Mouse (Mus musculus): ENCODE results near the gene Pigx. TPM values are rescaled to one million over a fixed set of nuclear protein-coding genes. Genes with fewer than 3 reads are reported as not detected.
A peak's percentile ranks its signal among the peaks of the same experiment; 100 is the strongest.

The Pigx gene
- total RNA-seq, 2 experiments from 2014 or later, result 4.7 to 24.7 TPM

- ATAC-seq (replicated peaks; ENCODE audit: low FRiP score, poor library complexity, severe bottlenecking), result no peak
These were observed 30.9 kb downstream of the Pigx start for GRCm38 (mm10) chr16:32068389-32069300.

GRCm38 (mm10) chr16:32066899-32067298 lies 32.6 kb downstream of the Pigx start:
- ATAC-seq (replicated peaks; ENCODE audit: low FRiP score, poor library complexity, severe bottlenecking), result 0 out of 2 replicates have a peak, but pooled peaks have one; percentile 52

GRCm38 (mm10) chr16:32063900-32064299 lies 35.6 kb downstream of the Pigx start:
- ATAC-seq (replicated peaks; ENCODE audit: low FRiP score, poor library complexity, severe bottlenecking), result no peak

GRCm38 (mm10) chr16:32062226-32062625 lies 37.3 kb downstream of the Pigx start:
- no peak for ATAC-seq (replicated peaks; ENCODE audit: low FRiP score, poor library complexity, severe bottlenecking)

GRCm38 (mm10) chr16:32059840-32060523 lies 39.6 kb downstream of the Pigx start:
- no peak; the same call in 1 of the 2 replicates for ATAC-seq (replicated peaks; ENCODE audit: low FRiP score, poor library complexity, severe bottlenecking)

- no peak for ATAC-seq (replicated peaks; ENCODE audit: low FRiP score, poor library complexity, severe bottlenecking)
These were observed 40.7 kb downstream of the Pigx start for GRCm38 (mm10) chr16:32058817-32059216.

GRCm38 (mm10) chr16:32042367-32042766 lies 57.2 kb downstream of the Pigx start:
- ATAC-seq (replicated peaks; ENCODE audit: low FRiP score, poor library complexity, severe bottlenecking), result no peak

Other genes starting within 250 kb of the Pigx start
- not detected in 2 replicates for gene Meltf, start 220.9 kb downstream of the Pigx start, total RNA-seq (2015; ENCODE audit: low replicate concordance)
- gene Meltf, start 220.9 kb downstream of the Pigx start, total RNA-seq (2017; ENCODE audit: low replicate concordance), result not detected in 2 replicates
- gene Pigz, start 165.9 kb downstream of the Pigx start, total RNA-seq (2015; ENCODE audit: low replicate concordance), result 3.2 TPM in 1 of 2 replicates, not detected in the other
- 0.15 and 0.39 TPM in 2 replicates for gene Pigz, start 165.9 kb downstream of the Pigx start, total RNA-seq (2017; ENCODE audit: low replicate concordance)
- 10.5 and 11.9 TPM in 2 replicates for gene 0610012G03Rik, start 151.2 kb downstream of the Pigx start, total RNA-seq (2015; ENCODE audit: low replicate concordance)
- gene 0610012G03Rik, start 151.2 kb downstream of the Pigx start, total RNA-seq (2017; ENCODE audit: low replicate concordance), result 2.1 TPM in 1 of 2 replicates, not detected in the other
- 7.9 and 9.2 TPM in 2 replicates for gene Ncbp2, start 151.2 kb downstream of the Pigx start, total RNA-seq (2015; ENCODE audit: low replicate concordance)
- 4.4 and 5.9 TPM in 2 replicates for gene Ncbp2, start 151.2 kb downstream of the Pigx start, total RNA-seq (2017; ENCODE audit: low replicate concordance)
- 6.1 and 6.3 TPM in 2 replicates for gene Senp5, start 96.5 kb downstream of the Pigx start, total RNA-seq (2015; ENCODE audit: low replicate concordance)
- 4.1 and 8.7 TPM in 2 replicates for gene Senp5, start 96.5 kb downstream of the Pigx start, total RNA-seq (2017; ENCODE audit: low replicate concordance)
- 21.3 and 23.5 TPM in 2 replicates for gene Pak2, start 20.4 kb downstream of the Pigx start, total RNA-seq (2015; ENCODE audit: low replicate concordance)
- 11.6 and 17.9 TPM in 2 replicates for gene Pak2, start 20.4 kb downstream of the Pigx start, total RNA-seq (2017; ENCODE audit: low replicate concordance)
- 8.8 and 10.5 TPM in 2 replicates for gene Cep19, start 60 bp upstream of the Pigx start, total RNA-seq (2015; ENCODE audit: low replicate concordance)
- gene Cep19, start 60 bp upstream of the Pigx start, total RNA-seq (2017; ENCODE audit: low replicate concordance), result 2.8 and 7.4 TPM in 2 replicates
- 26.3 and 40.7 TPM in 2 replicates for gene Nrros, start 65.9 kb upstream of the Pigx start, total RNA-seq (2015; ENCODE audit: low replicate concordance)
- gene Nrros, start 65.9 kb upstream of the Pigx start, total RNA-seq (2017; ENCODE audit: low replicate concordance), result 8.7 and 11.8 TPM in 2 replicates
- 6.1 and 7.1 TPM in 2 replicates for gene Bex6, start 80.1 kb upstream of the Pigx start, total RNA-seq (2015; ENCODE audit: low replicate concordance)
- 3.2 TPM in 1 of 2 replicates, not detected in the other for gene Bex6, start 80.1 kb upstream of the Pigx start, total RNA-seq (2017; ENCODE audit: low replicate concordance)
- gene Fbxo45, start 147.4 kb upstream of the Pigx start, total RNA-seq (2015; ENCODE audit: low replicate concordance), result 14.1 and 15.9 TPM in 2 replicates
- gene Fbxo45, start 147.4 kb upstream of the Pigx start, total RNA-seq (2017; ENCODE audit: low replicate concordance), result 17.5 and 18.5 TPM in 2 replicates
- 3.2 TPM in 1 of 2 replicates, not detected in the other for gene Wdr53, start 147.5 kb upstream of the Pigx start, total RNA-seq (2015; ENCODE audit: low replicate concordance)
- gene Wdr53, start 147.5 kb upstream of the Pigx start, total RNA-seq (2017; ENCODE audit: low replicate concordance), result 7.9 and 16.9 TPM in 2 replicates
- gene Smco1, start 171.7 kb upstream of the Pigx start, total RNA-seq (2015; ENCODE audit: low replicate concordance), result not detected in 2 replicates
- not detected in 2 replicates for gene Smco1, start 171.7 kb upstream of the Pigx start, total RNA-seq (2017; ENCODE audit: low replicate concordance)
- 20.5 and 25.6 TPM in 2 replicates for gene Rnf168, start 177.7 kb upstream of the Pigx start, total RNA-seq (2015; ENCODE audit: low replicate concordance)
- 47.7 and 49.8 TPM in 2 replicates for gene Rnf168, start 177.7 kb upstream of the Pigx start, total RNA-seq (2017; ENCODE audit: low replicate concordance)
- 15.1 and 31.9 TPM in 2 replicates for gene Ubxn7, start 232.5 kb upstream of the Pigx start, total RNA-seq (2015; ENCODE audit: low replicate concordance)
- gene Ubxn7, start 232.5 kb upstream of the Pigx start, total RNA-seq (2017; ENCODE audit: low replicate concordance), result 29.9 and 31.6 TPM in 2 replicates

Measured in erythroid progenitor cell, adult 5-6 weeks (primary cell).